Mouse (Mus musculus) midbrain, postnatal 0 days (tissue): ENCODE results near the gene Olfr1276. TPM values are rescaled to one million over a fixed set of nuclear protein-coding genes. Genes with fewer than 3 reads are reported as not detected.

Experiments
- ATAC-seq: fragments of 200-750 bp; cut with Nextera tagmentation; 2 replicates; pipeline ENCODE4 v1.8.0; 2017; ENCODE audit warnings: moderate number of reproducible peaks, mild to moderate bottlenecking, moderate TSS enrichment, moderate library complexity; ENCODE audit not compliant: low FRiP score
- DNase-seq: peaks from one replicate; pipeline ENCODE4 v3.0.0-alpha.2; 2015; ENCODE audit warnings: low spot score
- H3K27ac ChIP-seq: fragments of 300-500 bp; sonication (generic); 2 replicates; pipeline ENCODE4 v1.5.1; 2014; ENCODE audit warnings: low read depth, mild to moderate bottlenecking, low read length, mixed read lengths
- H3K27me3 ChIP-seq: fragments of 300-500 bp; sonication (generic); 2 replicates; pipeline ENCODE4 v1.6.1; 2014; ENCODE audit warnings: low read length, control low read depth, mixed read lengths; ENCODE audit not compliant: insufficient read depth
- H3K36me3 ChIP-seq: fragments of 300-500 bp; sonication (generic); 2 replicates; pipeline ENCODE4 v1.6.1; 2014; ENCODE audit warnings: low read length, control low read depth, mixed read lengths; ENCODE audit not compliant: insufficient read depth
- H3K4me1 ChIP-seq: fragments of 300-500 bp; sonication (generic); 2 replicates; pipeline ENCODE4 v1.6.1; 2014; ENCODE audit warnings: mild to moderate bottlenecking, control low read depth, antibody characterized with exemption, low read length, mixed read lengths; ENCODE audit not compliant: insufficient read depth
- H3K4me2 ChIP-seq: fragments of 300-500 bp; sonication (generic); 2 replicates; pipeline ENCODE4 v1.6.1; 2014; ENCODE audit warnings: low read depth, mild to moderate bottlenecking, low read length, mixed read lengths; ENCODE audit not compliant: poor library complexity, severe bottlenecking
- H3K4me3 ChIP-seq: fragments of 300-500 bp; sonication (generic); 2 replicates; pipeline ENCODE4 v1.5.1; 2014; ENCODE audit warnings: low read depth, mild to moderate bottlenecking, low read length, moderate library complexity
- H3K9ac ChIP-seq: fragments of 300-500 bp; sonication (generic); replicated peaks from 2 replicates; pipeline ENCODE4 v1.6.1; 2014; ENCODE audit warnings: mild to moderate bottlenecking, low read length, moderate library complexity, mixed read lengths; ENCODE audit not compliant: poor library complexity, severe bottlenecking
- H3K9me3 ChIP-seq: fragments of 300-500 bp; sonication (generic); 2 replicates; pipeline ENCODE4 v1.6.1; 2016; ENCODE audit warnings: low read length, control low read depth
- CTCF ChIP-seq: IDR thresholded peaks from 2 replicates; pipeline ENCODE4 v1.5.1; 2016; ENCODE audit warnings: antibody characterized with exemption, mild to moderate bottlenecking
- WGBS: fragments of 180-500 bp; shearing (Covaris S2); extraction: QIAGEN DNeasy Blood & Tissue Kit; methylation state at CpG from one replicate; pipeline ENCODE4 v1.1.7; 2014; 5-methylcytosine and 5-hydroxymethylcytosine counted together
- polyA plus RNA-seq: library from polyadenylated mRNA; unstranded; fragments of >200 nt; fragmentation: Nextera tagmentation; extraction: Ambion mirVana; gene quantifications from 2 replicates; pipeline ENCODE4 v1.2.1, GENCODE M21; 2015
- total RNA-seq: library from RNA; depleted of rRNA; stranded (reverse); fragments of >200 nt; gene quantifications from 2 replicates; pipeline ENCODE4 v1.2.3, GENCODE M21; 2014; rRNA removed

Gene Olfr1276
- total RNA-seq, result not detected in 2 replicates
- polyA plus RNA-seq, result not detected in 2 replicates

- no peaks in the 10 kb centered on the region for H3K36me3 ChIP-seq
- no peak within 1 kb of the TSS for H3K9ac ChIP-seq
- no peaks in the 10 kb centered on the region for H3K4me1 ChIP-seq
- TF ChIP-seq CTCF, result no peak
- H3K9me3 ChIP-seq, result no peaks in the 10 kb centered on the region
- H3K27me3 ChIP-seq, result no peaks in the 10 kb centered on the region
- ATAC-seq, result no peak
- no peak within 1 kb of the TSS for H3K27ac ChIP-seq
- no peak within 1 kb of the TSS for H3K4me3 ChIP-seq
- no peak within 1 kb of the TSS for H3K4me2 ChIP-seq
- no peak for DNase-seq
Measured at GRCm38 (mm10) chr2:111254216-111254615, at the start of gene Olfr1276. TSS of gene Olfr1276 (plus strand) at chr2:111254516.

- no peak for TF ChIP-seq CTCF
Measured at GRCm38 (mm10) chr2:111229502-111229901, 24.8 kb upstream of the Olfr1276 start, which contains the start of gene 4930430A15Rik. TSS of gene 4930430A15Rik (minus strand) at chr2:111229602.

DNA sequence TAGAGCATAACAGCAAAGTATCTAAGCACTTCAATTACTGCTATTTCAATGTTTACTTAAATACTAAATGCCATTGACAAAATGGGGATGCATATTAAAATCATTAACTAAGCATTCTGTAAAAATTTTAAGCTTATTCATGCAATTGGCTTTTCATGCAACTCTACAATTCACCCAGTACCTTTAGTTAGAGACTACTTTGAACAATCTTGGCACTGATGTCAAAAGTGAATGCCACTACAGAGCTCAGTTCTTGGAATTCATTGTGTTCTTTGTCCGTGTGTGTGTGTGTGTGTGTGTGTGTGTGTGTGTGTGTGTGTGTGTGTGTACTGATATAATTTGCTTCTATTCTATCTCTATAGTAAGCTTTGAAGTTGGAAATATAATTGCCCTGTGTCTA is 19.1 kb upstream of the Olfr1276 start, which contains the start of gene Olfr1275:
Gene Olfr1275 (minus strand): TSS at position 101 of the 400 bp plus-strand sequence.
- DNase-seq (no peak), ATAC-seq (no peak)
- H3K4me1 ChIP-seq, result no peaks in the 10 kb centered on the region
- H3K27ac ChIP-seq, result no peak within 1 kb of the TSS
- H3K4me3 ChIP-seq, result no peak within 1 kb of the TSS
- H3K4me2 ChIP-seq, result no peak within 1 kb of the TSS
- no peak within 1 kb of the TSS for H3K9ac ChIP-seq
- WGBS, result 90% methylated on average over 1 of the region's 1 CpGs
- no peak for TF ChIP-seq CTCF
- no peaks in the 10 kb centered on the region for H3K9me3 ChIP-seq
- H3K27me3 ChIP-seq, result no peaks in the 10 kb centered on the region
- no peaks in the 10 kb centered on the region for H3K36me3 ChIP-seq

More at GRCm38 (mm10) chr2:111229502-111229901, 24.8 kb upstream of the Olfr1276 start, which contains the start of gene 4930430A15Rik:
- Histone ChIP-seq H3K4me3 (no peak within 1 kb of the TSS), H3K27ac (no peak within 1 kb of the TSS), H3K27me3 (no peaks in the 10 kb centered on the region), H3K4me1 (no peaks in the 10 kb centered on the region), H3K9ac (no peak within 1 kb of the TSS), H3K36me3 (no peaks in the 10 kb centered on the region), H3K9me3 (no peaks in the 10 kb centered on the region), H3K4me2 (no peak within 1 kb of the TSS)
- ATAC-seq, result no peak
- WGBS, result 89% methylated on average over 6 of the region's 6 CpGs
- no peak for DNase-seq

GRCm38 (mm10) chr2:111274006-111274405 is 19.7 kb downstream of the Olfr1276 start, which contains the start of gene Olfr1277:
TSS of gene Olfr1277 (minus strand) at chr2:111274106.
- H3K4me3 ChIP-seq, result no peak within 1 kb of the TSS
- H3K36me3 ChIP-seq, result no peaks in the 10 kb centered on the region
- ATAC-seq (no peak), DNase-seq (no peak)
- H3K9ac ChIP-seq, result no peak within 1 kb of the TSS
- H3K4me2 ChIP-seq, result no peak within 1 kb of the TSS
- no peak for TF ChIP-seq CTCF
- H3K27me3 ChIP-seq, result no peaks in the 10 kb centered on the region
- 78% methylated on average over 2 of the region's 2 CpGs for WGBS
- no peaks in the 10 kb centered on the region for H3K4me1 ChIP-seq
- H3K27ac ChIP-seq, result no peak within 1 kb of the TSS
- no peaks in the 10 kb centered on the region for H3K9me3 ChIP-seq

DNA sequence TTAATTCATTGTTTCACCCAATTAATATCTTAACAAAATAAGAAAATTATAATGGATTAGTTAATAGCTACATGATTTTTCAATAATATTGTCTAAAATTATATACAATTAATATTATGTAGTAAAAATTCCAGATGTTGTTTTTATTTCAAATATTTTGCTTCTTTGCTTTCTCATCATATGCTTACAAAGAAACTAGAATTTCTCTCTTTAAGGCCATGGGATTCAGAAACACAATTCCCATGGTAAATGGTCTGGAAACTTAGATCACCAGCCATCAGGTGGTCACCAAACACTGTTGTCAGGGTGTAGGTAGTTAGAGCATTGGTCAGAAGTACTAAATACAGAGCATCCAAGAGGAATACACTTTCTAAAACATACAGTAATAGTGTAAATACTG is 35.5 kb downstream of the Olfr1276 start, which contains the start of gene Olfr1278:
Gene Olfr1278 (plus strand): TSS at position 301 of the 400 bp plus-strand sequence.
- Histone ChIP-seq H3K36me3 (no peaks in the 10 kb centered on the region), H3K9me3 (no peaks in the 10 kb centered on the region), H3K27me3 (no peaks in the 10 kb centered on the region), H3K4me2 (no peak within 1 kb of the TSS), H3K9ac (no peak within 1 kb of the TSS), H3K4me3 (no peak within 1 kb of the TSS), H3K27ac (no peak within 1 kb of the TSS), H3K4me1 (no peaks in the 10 kb centered on the region)
- no peak for TF ChIP-seq CTCF
- no peak for ATAC-seq
- no peak for DNase-seq

DNA sequence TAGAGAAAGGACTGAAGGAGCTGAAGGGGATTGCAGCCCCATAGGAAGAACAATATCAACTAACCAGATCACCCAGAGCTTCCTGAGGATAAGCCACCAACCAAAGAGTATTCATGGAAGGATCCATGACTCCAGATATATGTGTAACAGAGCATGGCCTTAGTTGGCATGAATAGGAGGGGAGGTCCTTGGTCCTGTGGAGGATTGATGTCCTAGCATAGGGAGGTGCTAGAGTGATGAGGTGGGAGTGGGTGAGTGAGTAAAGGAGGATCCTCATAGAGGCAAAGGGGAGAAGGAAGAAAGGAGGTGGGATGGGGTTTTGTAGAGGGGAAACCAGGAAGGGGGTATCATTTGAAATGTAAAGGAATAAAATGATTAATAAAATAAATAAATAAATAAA is 44.2 kb downstream of the Olfr1276 start:
- H3K4me3 ChIP-seq, result no peak overlapping the region
- H3K36me3 ChIP-seq, result no peaks in the 10 kb centered on the region
- no peaks in the 10 kb centered on the region for H3K4me1 ChIP-seq
- no peaks in the 10 kb centered on the region for H3K9me3 ChIP-seq
- TF ChIP-seq CTCF, result no peak
- no peaks in the 10 kb centered on the region for H3K27me3 ChIP-seq
- H3K27ac ChIP-seq, result no peak overlapping the region
- no peak for DNase-seq
- ATAC-seq, result no peak
- H3K4me2 ChIP-seq, result no peak overlapping the region
- H3K9ac ChIP-seq, result no peak overlapping the region
